Mouse (Mus musculus) neural tube, embryonic 11.5 days (tissue): ENCODE data around the gene Vps8. TPM values are rescaled to one million over a fixed set of nuclear protein-coding genes. Genes with fewer than 3 reads are reported as not detected.
A peak's percentile ranks its signal among the peaks of the same experiment; 100 is the strongest.

Source experiments
- ATAC-seq: fragments of 200-750 bp; cut with Nextera tagmentation; 2 replicates; pipeline ENCODE4 v1.8.0; 2017; ENCODE audit warnings: moderate number of reproducible peaks, mild to moderate bottlenecking, moderate TSS enrichment, moderate library complexity; ENCODE audit not compliant: insufficient read depth, low FRiP score, low TSS enrichment
- DNase-seq: peaks from one replicate; pipeline ENCODE4 v3.0.0-alpha.2; 2015; ENCODE audit warnings: low spot score
- H3K27ac ChIP-seq: fragments of 300-500 bp; sonication (generic); 2 replicates; pipeline ENCODE4 v1.5.1; 2014; ENCODE audit warnings: low read depth, mild to moderate bottlenecking, low read length
- H3K27me3 ChIP-seq: fragments of 300-500 bp; sonication (generic); 2 replicates; pipeline ENCODE4 v1.6.1; 2014; ENCODE audit warnings: mild to moderate bottlenecking, low read length, mixed read lengths; ENCODE audit not compliant: control insufficient read depth, insufficient read depth
- H3K36me3 ChIP-seq: fragments of 300-500 bp; sonication (generic); 2 replicates; pipeline ENCODE4 v1.6.1; 2014; ENCODE audit warnings: mild to moderate bottlenecking, low read length, moderate library complexity, mixed read lengths; ENCODE audit not compliant: control insufficient read depth, insufficient read depth
- H3K4me1 ChIP-seq: fragments of 300-500 bp; sonication (generic); 2 replicates; pipeline ENCODE4 v1.6.1; 2014; ENCODE audit warnings: low read length, mixed read lengths; ENCODE audit not compliant: control insufficient read depth, insufficient read depth
- H3K4me2 ChIP-seq: fragments of 300-500 bp; sonication (generic); 2 replicates; pipeline ENCODE4 v1.6.1; 2014; ENCODE audit warnings: low read depth, mild to moderate bottlenecking, moderate library complexity
- H3K4me3 ChIP-seq: fragments of 300-500 bp; sonication (generic); 2 replicates; pipeline ENCODE4 v1.5.1; 2014; ENCODE audit warnings: low read depth, low read length
- H3K9ac ChIP-seq: fragments of 300-500 bp; sonication (generic); 2 replicates; pipeline ENCODE4 v1.6.1; 2014; ENCODE audit warnings: mild to moderate bottlenecking, low read length
- H3K9me3 ChIP-seq: fragments of 300-500 bp; sonication (generic); 2 replicates; pipeline ENCODE4 v1.6.1; 2016; ENCODE audit warnings: low read length; ENCODE audit not compliant: control insufficient read depth
- WGBS: fragments of 180-500 bp; shearing (Covaris S2); extraction: QIAGEN DNeasy Blood & Tissue Kit; methylation state at CpG from one replicate; pipeline ENCODE4 v1.1.7; 2014; 5-methylcytosine and 5-hydroxymethylcytosine counted together
- polyA plus RNA-seq: library from polyadenylated mRNA; unstranded; fragments of >200 nt; fragmentation: Nextera tagmentation; extraction: Ambion mirVana; gene quantifications from 2 replicates; pipeline ENCODE4 v1.2.1, GENCODE M21; 2014

Gene Vps8
- polyA plus RNA-seq, 1 experiment from 2014 or later, result 30.8 TPM

DNA sequence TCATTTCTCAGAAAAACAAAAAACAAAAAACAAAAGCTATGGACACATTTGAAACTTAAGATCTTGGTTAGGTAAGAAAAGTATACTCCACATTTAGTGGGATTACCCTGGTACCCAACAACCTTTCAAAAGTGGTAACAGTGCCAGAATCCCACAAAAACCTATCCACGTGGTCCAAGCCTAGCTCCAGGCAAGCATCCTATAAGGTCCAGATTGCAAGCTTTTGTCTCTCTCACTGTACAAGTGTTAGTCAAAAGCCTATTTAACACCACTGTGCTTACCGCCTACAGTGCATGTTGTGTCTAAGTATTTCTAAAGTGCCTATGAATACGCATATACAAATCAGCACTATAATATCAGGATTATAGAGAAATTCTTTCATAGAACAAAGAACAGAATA, 227.4 kb downstream of the Vps8 start:
- Histone ChIP-seq H3K36me3 (no peaks in the 10 kb centered on the region), H3K27me3 (no peaks in the 10 kb centered on the region), H3K4me3 (no peak overlapping the region), H3K9ac (no peak overlapping the region), H3K4me1 (no peaks in the 10 kb centered on the region; the same call in 1 of the 2 replicates), H3K9me3 (no peaks in the 10 kb centered on the region), H3K4me2 (no peak overlapping the region), H3K27ac (no peak overlapping the region)
- DNase-seq (no peak), ATAC-seq (no peak)
- WGBS, result 92% methylated on average over 3 of the region's 3 CpGs

DNA sequence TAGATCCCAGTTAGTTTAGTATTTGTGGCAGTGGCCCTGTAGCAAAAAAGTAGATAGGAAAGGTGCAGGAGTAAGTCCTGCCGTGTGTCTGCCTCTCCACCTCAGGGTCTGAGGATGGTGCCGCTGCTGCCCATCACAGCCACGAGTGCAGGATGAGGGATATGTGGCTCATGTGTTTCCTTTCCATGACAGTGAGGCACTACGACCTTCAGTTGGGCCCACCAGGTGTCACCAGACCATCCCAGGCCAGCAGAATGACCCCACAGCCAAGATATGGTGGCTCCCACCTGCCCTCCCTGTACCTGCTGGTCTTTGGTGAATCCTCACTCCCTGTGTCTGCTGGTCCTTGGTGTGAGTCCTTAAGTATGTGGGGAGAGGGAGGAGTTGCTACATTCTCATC, 228.2 kb downstream of the Vps8 start:
- H3K9me3 ChIP-seq, result no peaks in the 10 kb centered on the region
- 82% methylated on average over 4 of the region's 4 CpGs for WGBS
- no peak overlapping the region for H3K27ac ChIP-seq
- ATAC-seq (no peak), DNase-seq (no peak)
- H3K36me3 ChIP-seq, result no peaks in the 10 kb centered on the region
- H3K4me1 ChIP-seq, result no peaks in the 10 kb centered on the region; the same call in 1 of the 2 replicates
- H3K27me3 ChIP-seq, result no peaks in the 10 kb centered on the region
- no peak overlapping the region for H3K4me2 ChIP-seq
- no peak overlapping the region for H3K4me3 ChIP-seq
- no peak overlapping the region for H3K9ac ChIP-seq

GRCm38 (mm10) chr16:21653151-21653550, 230.2 kb downstream of the Vps8 start:
- no peaks in the 10 kb centered on the region for H3K36me3 ChIP-seq
- H3K4me3 ChIP-seq, result no peak overlapping the region
- no peaks in the 10 kb centered on the region for H3K27me3 ChIP-seq
- no peaks in the 10 kb centered on the region for H3K9me3 ChIP-seq
- WGBS, result 76% methylated on average over 15 of the region's 15 CpGs
- DNase-seq, result no peak
- no peak overlapping the region for H3K4me2 ChIP-seq
- no peak for ATAC-seq
- H3K9ac ChIP-seq, result no peak overlapping the region
- no peaks in the 10 kb centered on the region; the same call in 1 of the 2 replicates for H3K4me1 ChIP-seq
- H3K27ac ChIP-seq, result no peak overlapping the region

DNA sequence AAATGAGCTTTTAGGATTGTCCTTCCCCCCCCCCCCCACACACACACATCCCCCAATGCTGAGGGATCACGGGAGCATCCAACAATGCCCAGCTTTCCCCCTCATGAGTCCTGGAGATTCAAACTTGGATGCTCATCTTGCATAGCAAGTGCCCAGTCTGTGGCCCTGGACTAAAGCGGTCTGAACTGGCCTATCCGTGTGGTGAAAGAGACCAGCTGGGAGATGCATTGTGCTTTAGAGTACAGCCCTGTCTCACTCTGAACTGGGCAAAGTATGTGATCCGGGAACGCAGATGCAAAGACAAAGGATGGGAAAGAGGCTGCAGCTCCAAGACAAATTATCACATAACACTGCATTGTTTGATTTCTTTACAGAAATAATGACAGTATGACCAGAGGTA, 231.5 kb downstream of the Vps8 start:
- 78% methylated on average over 5 of the region's 5 CpGs for WGBS
- no peak overlapping the region for H3K27ac ChIP-seq
- H3K27me3 ChIP-seq, result no peaks in the 10 kb centered on the region
- no peak overlapping the region for H3K9ac ChIP-seq
- no peaks in the 10 kb centered on the region for H3K9me3 ChIP-seq
- no peaks in the 10 kb centered on the region for H3K36me3 ChIP-seq
- DNase-seq (no peak), ATAC-seq (0 out of 2 replicates have a peak, but pooled peaks have one; percentile 55)
- H3K4me3 ChIP-seq, result no peak overlapping the region
- no peaks in the 10 kb centered on the region; the same call in 1 of the 2 replicates for H3K4me1 ChIP-seq
- H3K4me2 ChIP-seq, result no peak overlapping the region

DNA sequence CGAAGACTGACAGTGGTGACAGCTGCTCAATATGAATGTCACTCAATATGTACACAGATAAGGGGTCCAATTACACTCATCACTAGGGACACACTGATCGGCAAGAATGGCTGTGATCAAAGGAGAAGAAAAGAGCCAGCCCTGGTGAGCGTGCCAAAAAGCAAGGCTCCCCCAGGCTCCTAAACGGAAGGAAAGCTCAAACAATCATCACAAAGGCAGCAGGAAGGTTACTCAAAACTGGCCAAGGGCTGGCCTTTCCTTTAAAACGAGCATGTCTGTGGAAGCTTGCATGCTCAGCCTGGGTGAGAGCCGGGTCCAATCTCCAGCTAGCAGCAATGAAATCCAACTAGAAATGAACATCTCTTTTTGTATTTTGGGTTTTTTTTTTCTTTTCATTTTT, 232.4 kb downstream of the Vps8 start:
- H3K27me3 ChIP-seq, result no peaks in the 10 kb centered on the region
- WGBS, result 56% methylated on average over 6 of the region's 6 CpGs
- no peak for ATAC-seq
- H3K36me3 ChIP-seq, result no peaks in the 10 kb centered on the region
- no peak overlapping the region for H3K4me2 ChIP-seq
- no peak for DNase-seq
- no peak overlapping the region for H3K27ac ChIP-seq
- no peak overlapping the region for H3K9ac ChIP-seq
- no peaks in the 10 kb centered on the region; the same call in 1 of the 2 replicates for H3K4me1 ChIP-seq
- no peaks in the 10 kb centered on the region for H3K9me3 ChIP-seq
- no peak overlapping the region for H3K4me3 ChIP-seq

- whole genome bisulfite sequencing, result 92% methylated on average over 9 of the region's 9 CpGs
- Histone ChIP-seq H3K27ac (no peak overlapping the region), H3K4me3 (no peak overlapping the region), H3K9ac (no peak overlapping the region), H3K27me3 (no peaks in the 10 kb centered on the region), H3K36me3 (no peaks in the 10 kb centered on the region), H3K4me1 (no peaks in the 10 kb centered on the region; the same call in 1 of the 2 replicates), H3K9me3 (no peaks in the 10 kb centered on the region), H3K4me2 (no peak overlapping the region)
- ATAC-seq, result no peak
- no peak for DNase-seq
Measured at GRCm38 (mm10) chr16:21655961-21656360, 233.0 kb downstream of the Vps8 start.

GRCm38 (mm10) chr16:21664633-21665363, 241.9 kb downstream of the Vps8 start:
- H3K27ac ChIP-seq, result no peak overlapping the region
- DNase-seq (peak; percentile 67), ATAC-seq (peak; percentile 91)
- no peak overlapping the region for H3K9ac ChIP-seq
- no peaks in the 10 kb centered on the region for H3K9me3 ChIP-seq
- no peak overlapping the region for H3K4me3 ChIP-seq
- H3K27me3 ChIP-seq, result no peaks in the 10 kb centered on the region
- no peaks in the 10 kb centered on the region for H3K36me3 ChIP-seq
- 6% methylated on average over 18 of the region's 18 CpGs for WGBS
- 0 out of 2 replicates have a peak overlapping the region, but pooled peaks have one; percentile 3 for H3K4me2 ChIP-seq
- peaks cover 8% of the 10 kb centered on the region for H3K4me1 ChIP-seq

- Histone ChIP-seq H3K4me3 (no peak overlapping the region), H3K36me3 (no peaks in the 10 kb centered on the region), H3K4me1 (peaks cover 8% of the 10 kb centered on the region), H3K4me2 (no peak overlapping the region), H3K27ac (peak overlapping the region; percentile 67; the same call in 1 of the 2 replicates), H3K9me3 (no peaks in the 10 kb centered on the region), H3K9ac (no peak overlapping the region), H3K27me3 (no peaks in the 10 kb centered on the region)
- DNase-seq (no peak), ATAC-seq (0 out of 2 replicates have a peak, but pooled peaks have one; percentile 52)
- WGBS, result 13% methylated on average over 4 of the region's 4 CpGs
Measured at GRCm38 (mm10) chr16:21665423-21665986, 242.6 kb downstream of the Vps8 start.

DNA sequence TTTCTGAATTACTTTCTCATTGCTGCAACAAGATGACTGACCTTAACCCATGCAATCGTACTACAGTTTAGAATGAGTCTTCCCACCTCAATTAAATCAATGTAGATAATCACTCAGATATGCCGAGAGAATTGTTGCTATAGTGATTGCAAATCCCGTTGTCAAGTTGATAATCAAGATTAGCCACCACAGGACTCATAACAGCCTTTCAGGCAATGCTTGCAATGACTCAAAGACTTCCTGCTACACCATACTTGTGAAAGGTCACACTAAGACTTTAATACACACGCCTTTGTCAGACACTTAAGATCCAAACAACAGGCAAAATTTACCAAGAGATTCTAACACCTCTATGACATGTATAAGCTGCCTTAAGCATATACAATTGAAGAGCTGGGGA, 249.0 kb downstream of the Vps8 start:
- H3K4me2 ChIP-seq, result no peak overlapping the region
- H3K27me3 ChIP-seq, result no peaks in the 10 kb centered on the region
- no peaks in the 10 kb centered on the region for H3K9me3 ChIP-seq
- ATAC-seq (no peak), DNase-seq (no peak)
- no peak overlapping the region for H3K9ac ChIP-seq
- WGBS, result 87% methylated on average over 4 of the region's 4 CpGs
- H3K36me3 ChIP-seq, result no peaks in the 10 kb centered on the region
- H3K27ac ChIP-seq, result no peak overlapping the region
- no peak overlapping the region for H3K4me3 ChIP-seq
- H3K4me1 ChIP-seq, result no peaks in the 10 kb centered on the region
